Mouse (Mus musculus) natural killer cell, adult 2 months (primary cell): Measurements from ENCODE around the gene Melk.

Experiments
- DNase-seq, 2 experiments: peaks; one replicate each; pipeline ENCODE4 v3.0.0; 2022; ENCODE audit warnings: low spot score in 2 of 2

Melk gene

GRCm38 (mm10) chr4:44327976-44328375, 27.3 kb downstream of the Melk start:
- no peak for DNase-seq

- no peak for DNase-seq
Observed at GRCm38 (mm10) chr4:44335006-44335405, 34.3 kb downstream of the Melk start.

GRCm38 (mm10) chr4:44361670-44362069, 61.0 kb downstream of the Melk start:
- no peak for DNase-seq

- DNase-seq: no peak
Observed at GRCm38 (mm10) chr4:44363434-44364013, 62.8 kb downstream of the Melk start.

- no peak for DNase-seq
Observed at GRCm38 (mm10) chr4:44392231-44393216, 91.8 kb downstream of the Melk start.

- peak in 1 of 2 experiments; percentile 18 for DNase-seq
Observed at GRCm38 (mm10) chr4:44402607-44403006, 101.9 kb downstream of the Melk start.

- no peak for DNase-seq
Observed at GRCm38 (mm10) chr4:44404487-44404886, 103.8 kb downstream of the Melk start.
